Mouse (Mus musculus) layer of hippocampus, adult 2 months (tissue): ENCODE measurements around the gene Ergic1. TPM values are rescaled to one million over a fixed set of nuclear protein-coding genes. Genes with fewer than 3 reads are reported as not detected.

Source experiments
- DNase-seq, 2 experiments: peaks; one replicate each; pipeline ENCODE4 v3.0.0; 2022; ENCODE audit warnings: low spot score in 2 of 2
- H3K27ac ChIP-seq: fragments of 200-600 bp; 2 replicates; pipeline ENCODE4 v1.8.1; 2022
- H3K4me3 ChIP-seq: fragments of 200-600 bp; 2 replicates; pipeline ENCODE4 v1.8.1; 2022; ENCODE audit warnings: mild to moderate bottlenecking
- CTCF ChIP-seq: fragments of 200-600 bp; conservative IDR thresholded peaks from 2 replicates; pipeline ENCODE4 v1.8.1; 2022; ENCODE audit warnings: antibody characterized with exemption, mild to moderate bottlenecking, moderate library complexity
- total RNA-seq, 2 experiments: library from RNA; stranded (reverse); gene quantifications; 2 replicates each; pipeline ENCODE4 v1.2.3; 2021

Gene Ergic1
- total RNA-seq, 2 experiments from 2014 or later, result 121 to 124 TPM

- DNase-seq, result no peak
- Histone ChIP-seq H3K4me3 (no peak overlapping the region), H3K27ac (no peak overlapping the region)
- TF ChIP-seq CTCF, result no peak
Observed at GRCm38 (mm10) chr17:26529791-26530241, 31.5 kb upstream of the Ergic1 start.

GRCm38 (mm10) chr17:26530590-26531081, 30.7 kb upstream of the Ergic1 start:
- no peak for TF ChIP-seq CTCF
- no peak for DNase-seq
- Histone ChIP-seq H3K4me3 (no peak overlapping the region), H3K27ac (no peak overlapping the region)

- Histone ChIP-seq H3K27ac (no peak overlapping the region), H3K4me3 (no peak overlapping the region)
- no peak for DNase-seq
- TF ChIP-seq CTCF, result no peak
Observed at GRCm38 (mm10) chr17:26531395-26532027, 29.8 kb upstream of the Ergic1 start.

- no peak for DNase-seq
- no peak overlapping the region for H3K27ac ChIP-seq
- TF ChIP-seq CTCF, result no peak
Observed at GRCm38 (mm10) chr17:26532476-26533045, 28.7 kb upstream of the Ergic1 start.

GRCm38 (mm10) chr17:26533871-26534372, 27.4 kb upstream of the Ergic1 start:
- no peak for TF ChIP-seq CTCF
- DNase-seq, result no peak
- no peak overlapping the region for H3K27ac ChIP-seq
- no peak overlapping the region for H3K4me3 ChIP-seq

More at GRCm38 (mm10) chr17:26532476-26533045, 28.7 kb upstream of the Ergic1 start:
- no peak overlapping the region for H3K4me3 ChIP-seq

- TF ChIP-seq CTCF, result no peak
- DNase-seq, result no peak
- no peak overlapping the region for H3K27ac ChIP-seq
- H3K4me3 ChIP-seq, result no peak overlapping the region
Observed at GRCm38 (mm10) chr17:26534695-26535094, 26.6 kb upstream of the Ergic1 start.

- no peak for TF ChIP-seq CTCF
- no peak for DNase-seq
- H3K4me3 ChIP-seq, result no peak overlapping the region
- H3K27ac ChIP-seq, result no peak overlapping the region
Observed at GRCm38 (mm10) chr17:26535251-26536136, 25.8 kb upstream of the Ergic1 start.

GRCm38 (mm10) chr17:26537722-26538471, 23.4 kb upstream of the Ergic1 start:
- no peak for TF ChIP-seq CTCF
- DNase-seq, result no peak
- no peak overlapping the region for H3K4me3 ChIP-seq
- H3K27ac ChIP-seq, result no peak overlapping the region

GRCm38 (mm10) chr17:26540083-26540482, 21.2 kb upstream of the Ergic1 start:
- Histone ChIP-seq H3K27ac (no peak overlapping the region), H3K4me3 (no peak overlapping the region)
- no peak for TF ChIP-seq CTCF
- DNase-seq, result no peak

- no peak for TF ChIP-seq CTCF
Observed at GRCm38 (mm10) chr17:26544319-26544963, 16.8 kb upstream of the Ergic1 start.

GRCm38 (mm10) chr17:26547771-26548170, 13.5 kb upstream of the Ergic1 start:
- Histone ChIP-seq H3K27ac (peak overlapping the region; percentile 80), H3K4me3 (no peak overlapping the region)
- DNase-seq, result no peak
- TF ChIP-seq CTCF, result no peak

More at GRCm38 (mm10) chr17:26544319-26544963, 16.8 kb upstream of the Ergic1 start:
- Histone ChIP-seq H3K27ac (no peak overlapping the region), H3K4me3 (no peak overlapping the region)
- no peak for DNase-seq

- Histone ChIP-seq H3K4me3 (no peak overlapping the region), H3K27ac (no peak overlapping the region)
- no peak for DNase-seq
- TF ChIP-seq CTCF, result no peak
Observed at GRCm38 (mm10) chr17:26548566-26548965, 12.7 kb upstream of the Ergic1 start.
